Mouse (Mus musculus): ENCODE measurements around the gene Prpf40a. TPM values are rescaled to one million over a fixed set of nuclear protein-coding genes. Genes with fewer than 3 reads are reported as not detected.

Gene Prpf40a
- 10 to 100 TPM; 27.3 to 38.3 (median 30.7) TPM for total RNA-seq (2022)

- DNase-seq (ENCODE audit: low spot score), result peak; percentile 99
Observed at GRCm38 (mm10) chr2:53190684-53191511, at the start of gene Prpf40a. Gene Prpf40a, minus strand, starts transcription at chr2:53191284.

GRCm38 (mm10) chr2:53222242-53222641, 31.2 kb upstream of the Prpf40a start:
- DNase-seq (ENCODE audit: low spot score), result peak; percentile 3

- DNase-seq (ENCODE audit: low spot score), result no peak
Observed at GRCm38 (mm10) chr2:53213493-53213892, 22.4 kb upstream of the Prpf40a start.

- DNase-seq (ENCODE audit: low spot score), result no peak
Observed at GRCm38 (mm10) chr2:53206749-53207148, 15.7 kb upstream of the Prpf40a start.

GRCm38 (mm10) chr2:53204373-53205274, 13.5 kb upstream of the Prpf40a start:
- peak; percentile 25 for DNase-seq (ENCODE audit: low spot score)

- no peak for DNase-seq (ENCODE audit: low spot score)
Observed at GRCm38 (mm10) chr2:53200164-53200885, 9.2 kb upstream of the Prpf40a start.

- no peak for DNase-seq (ENCODE audit: low spot score)
Observed at GRCm38 (mm10) chr2:53199203-53199602, 8.1 kb upstream of the Prpf40a start.

- no peak for DNase-seq (ENCODE audit: low spot score)
Observed at GRCm38 (mm10) chr2:53196431-53196830, 5.3 kb upstream of the Prpf40a start.

- no peak for DNase-seq (ENCODE audit: low spot score)
Observed at GRCm38 (mm10) chr2:53192386-53192785, 1.3 kb upstream of the Prpf40a start.

- DNase-seq (ENCODE audit: low spot score), result peak; percentile 98
Observed at GRCm38 (mm10) chr2:53191523-53192220, 588 bp upstream of the Prpf40a start, which contains the start of gene Arl6ip6. Gene Arl6ip6, plus strand, starts transcription at chr2:53191726.

GRCm38 (mm10) chr2:53189811-53190210, 1.3 kb downstream of the Prpf40a start:
- no peak for DNase-seq (ENCODE audit: low spot score)

GRCm38 (mm10) chr2:53179876-53180275, 11.2 kb downstream of the Prpf40a start:
- no peak for DNase-seq (ENCODE audit: low spot score)

GRCm38 (mm10) chr2:53178966-53179365, 12.1 kb downstream of the Prpf40a start:
- DNase-seq (ENCODE audit: low spot score), result no peak

GRCm38 (mm10) chr2:53173966-53174365, 17.1 kb downstream of the Prpf40a start:
- no peak for DNase-seq (ENCODE audit: low spot score)

GRCm38 (mm10) chr2:53146852-53147251, 44.2 kb downstream of the Prpf40a start:
- no peak for DNase-seq (ENCODE audit: low spot score)

GRCm38 (mm10) chr2:53131567-53131966, 59.5 kb downstream of the Prpf40a start:
- DNase-seq (ENCODE audit: low spot score), result no peak

GRCm38 (mm10) chr2:53129070-53129469, 62.0 kb downstream of the Prpf40a start:
- DNase-seq (ENCODE audit: low spot score), result no peak

- no peak for DNase-seq (ENCODE audit: low spot score)
Observed at GRCm38 (mm10) chr2:53125998-53126397, 65.1 kb downstream of the Prpf40a start.

GRCm38 (mm10) chr2:53121797-53122196, 69.3 kb downstream of the Prpf40a start:
- DNase-seq (ENCODE audit: low spot score), result peak; percentile 30

- DNase-seq (ENCODE audit: low spot score), result no peak
Observed at GRCm38 (mm10) chr2:53108547-53108946, 82.5 kb downstream of the Prpf40a start.

- DNase-seq (ENCODE audit: low spot score), result no peak
Observed at GRCm38 (mm10) chr2:53106472-53106871, 84.6 kb downstream of the Prpf40a start.
